Mouse (Mus musculus): ENCODE results near the gene Pp2d1. TPM values are rescaled to one million over a fixed set of nuclear protein-coding genes. Genes with fewer than 3 reads are reported as not detected.

Gene Pp2d1
- total and polyA plus RNA-seq, 2 experiments from 2014 or later, result 0.41 TPM; not detected in 1

DNA sequence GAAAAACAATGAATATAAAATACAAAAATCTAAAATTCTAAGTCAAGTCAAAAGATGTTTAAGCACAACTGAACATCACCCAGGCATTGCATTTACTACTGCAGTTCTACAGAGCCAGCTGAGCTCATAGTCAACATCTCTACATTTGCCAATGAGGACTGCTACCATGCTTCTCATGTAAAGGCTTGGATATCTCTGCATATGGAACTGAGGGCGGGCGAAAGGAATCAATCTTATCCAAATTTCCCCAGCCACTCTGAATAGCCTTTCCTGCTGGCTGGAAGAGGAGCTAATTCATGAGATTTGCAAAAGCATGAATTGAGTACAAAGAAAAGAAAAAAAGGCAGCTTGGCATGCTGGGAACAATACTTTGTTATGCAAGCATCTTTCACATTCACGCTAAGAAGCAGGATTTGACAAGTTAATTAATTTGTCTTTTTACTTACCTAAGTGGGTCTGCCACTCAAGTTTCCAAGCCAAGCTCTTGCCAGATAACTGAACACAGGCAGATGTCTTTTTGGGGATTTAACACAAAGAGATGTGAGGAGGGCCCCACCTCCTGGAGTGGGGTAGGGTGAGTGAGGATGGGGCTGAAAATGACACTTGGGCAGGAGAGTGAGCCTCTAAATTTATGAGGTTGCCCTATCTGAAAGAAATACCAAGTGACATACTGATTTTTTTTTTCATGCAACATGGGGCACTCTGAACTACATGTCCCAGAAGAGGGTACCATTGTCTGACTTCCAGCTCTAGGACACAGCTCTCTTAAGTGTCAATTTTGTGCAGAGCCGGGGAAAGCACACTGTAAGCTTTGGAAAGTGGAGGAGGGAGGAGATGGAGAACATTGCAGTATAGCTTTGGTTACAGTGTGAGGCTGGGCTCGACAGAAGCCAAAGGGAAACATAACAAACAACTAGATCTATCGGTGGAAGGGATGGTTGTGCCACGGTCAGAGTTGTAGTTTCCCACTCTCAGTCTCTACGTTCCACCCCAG lies 12.4 kb upstream of the Pp2d1 start:
- H3K27me3 ChIP-seq (ENCODE audit: insufficient read depth, low read length), result no peaks in the 10 kb centered on the region
- H3K4me3 ChIP-seq (ENCODE audit: low read depth, low read length), result no peak overlapping the region
- H3K36me3 ChIP-seq (ENCODE audit: insufficient read depth), result no peaks in the 10 kb centered on the region
- H3K4me1 ChIP-seq (ENCODE audit: insufficient read depth), result no peaks in the 10 kb centered on the region
- DNase-seq, result peak; percentile 35
- TF ChIP-seq CTCF (IDR thresholded peaks at IDR 0.05; ENCODE audit: low read depth), result no peak
- no peaks in the 10 kb centered on the region for H3K9me3 ChIP-seq (ENCODE audit: low read length)
- peak; percentile 95 for ATAC-seq
- no peak overlapping the region for H3K4me2 ChIP-seq (ENCODE audit: low read depth)
- peak overlapping the region; percentile 70 for H3K27ac ChIP-seq (ENCODE audit: low read depth, low read length)
- no peak overlapping the region for H3K9ac ChIP-seq
- WGBS, result 28% methylated on average over 8 of the region's 8 CpGs

DNA sequence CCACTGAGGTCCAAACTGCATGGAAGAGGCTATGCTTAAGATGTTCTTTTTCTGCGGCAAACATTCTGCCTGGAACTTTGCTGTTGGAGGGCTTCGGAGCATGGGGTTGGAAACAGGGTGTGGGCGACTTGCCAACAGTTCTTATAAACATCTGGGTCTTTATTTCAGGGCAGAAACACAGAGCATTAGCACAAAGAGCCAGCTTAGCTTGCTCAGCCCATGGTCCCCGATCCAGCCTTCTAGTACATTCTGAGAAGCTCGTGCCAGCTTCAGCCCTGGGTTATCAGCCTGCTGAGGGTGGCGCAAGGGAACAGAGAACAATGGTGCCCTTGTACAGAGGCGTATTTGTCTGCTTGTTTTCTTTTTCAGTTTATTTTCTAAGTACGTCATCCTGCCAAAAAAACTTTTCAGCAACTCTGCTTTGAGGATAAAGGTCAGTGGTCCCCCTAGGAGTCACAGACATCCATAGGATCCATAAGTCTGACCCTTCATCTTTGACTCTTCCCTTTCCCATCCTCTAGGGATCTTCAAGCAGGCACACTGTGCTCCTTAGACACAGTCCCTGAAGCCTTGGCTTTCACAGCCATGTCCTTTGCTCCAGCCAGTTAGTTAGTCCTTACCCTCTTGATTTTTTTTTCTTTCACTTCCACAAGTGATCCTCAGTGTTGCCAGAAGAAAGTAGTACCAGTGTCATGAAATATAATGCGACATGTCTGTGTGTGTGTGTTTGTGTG lies 4.5 kb upstream of the Pp2d1 start:
- Histone ChIP-seq H3K9me3 (ENCODE audit: low read length) (no peaks in the 10 kb centered on the region), H3K27me3 (ENCODE audit: insufficient read depth, low read length) (no peaks in the 10 kb centered on the region), H3K27ac (ENCODE audit: low read depth, low read length) (no peak overlapping the region; the same call in 1 of the 2 replicates), H3K4me2 (ENCODE audit: low read depth) (no peak overlapping the region), H3K36me3 (ENCODE audit: insufficient read depth) (no peaks in the 10 kb centered on the region), H3K4me3 (ENCODE audit: low read depth, low read length) (no peak overlapping the region), H3K9ac (no peak overlapping the region), H3K4me1 (ENCODE audit: insufficient read depth) (no peaks in the 10 kb centered on the region)
- no peak for TF ChIP-seq CTCF (IDR thresholded peaks at IDR 0.05; ENCODE audit: low read depth)
- ATAC-seq (peak; percentile 88), DNase-seq (peak; percentile 36)
- WGBS, result 41% methylated on average over 9 of the region's 9 CpGs

- Histone ChIP-seq H3K9ac (no peak overlapping the region), H3K9me3 (ENCODE audit: low read length) (no peaks in the 10 kb centered on the region), H3K36me3 (ENCODE audit: insufficient read depth) (no peaks in the 10 kb centered on the region), H3K4me2 (ENCODE audit: low read depth) (no peak overlapping the region), H3K27me3 (ENCODE audit: insufficient read depth, low read length) (no peaks in the 10 kb centered on the region), H3K4me1 (ENCODE audit: insufficient read depth) (no peaks in the 10 kb centered on the region), H3K27ac (ENCODE audit: low read depth, low read length) (no peak overlapping the region), H3K4me3 (ENCODE audit: low read depth, low read length) (no peak overlapping the region)
- WGBS, result 92% methylated on average over 4 of the region's 4 CpGs
- TF ChIP-seq CTCF (IDR thresholded peaks at IDR 0.05; ENCODE audit: low read depth), result no peak
- ATAC-seq, result no peak
- no peak for DNase-seq
Observed at GRCm38 (mm10) chr17:53542536-53542935, 3.3 kb upstream of the Pp2d1 start.

GRCm38 (mm10) chr17:53532425-53532824 lies 6.8 kb downstream of the Pp2d1 start:
- no peak overlapping the region for H3K27ac ChIP-seq (ENCODE audit: low read depth, low read length)
- no peaks in the 10 kb centered on the region for H3K36me3 ChIP-seq (ENCODE audit: insufficient read depth)
- H3K4me1 ChIP-seq (ENCODE audit: insufficient read depth), result no peaks in the 10 kb centered on the region
- no peaks in the 10 kb centered on the region for H3K9me3 ChIP-seq (ENCODE audit: low read length)
- 73% methylated on average over 2 of the region's 2 CpGs for WGBS
- DNase-seq, result no peak
- ATAC-seq, result no peak
- no peak overlapping the region for H3K4me2 ChIP-seq (ENCODE audit: low read depth)
- H3K27me3 ChIP-seq (ENCODE audit: insufficient read depth, low read length), result no peaks in the 10 kb centered on the region
- no peak for TF ChIP-seq CTCF (IDR thresholded peaks at IDR 0.05; ENCODE audit: low read depth)
- no peak overlapping the region for H3K4me3 ChIP-seq (ENCODE audit: low read depth, low read length)
- no peak overlapping the region for H3K9ac ChIP-seq

DNA sequence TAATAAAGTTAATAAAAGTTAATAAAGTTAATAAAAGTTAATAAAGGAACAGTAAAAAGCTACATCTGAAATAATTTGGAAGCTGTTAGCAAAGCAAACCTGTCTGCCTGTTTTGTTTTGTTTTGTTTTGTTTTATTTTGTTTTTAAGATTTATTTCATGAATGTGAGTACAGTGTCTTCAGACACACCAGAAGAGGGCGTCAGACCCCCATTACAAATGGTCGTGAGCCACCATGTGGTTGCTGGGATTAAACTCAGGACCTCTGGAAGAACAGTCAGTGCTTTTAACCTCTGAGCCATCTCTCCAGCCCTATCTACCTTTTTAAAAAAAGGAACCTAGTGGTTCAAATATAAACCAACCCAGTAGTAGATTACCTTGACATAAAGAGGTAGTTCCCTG lies 8.1 kb downstream of the Pp2d1 start:
- whole genome bisulfite sequencing, result 59% methylated on average over 2 of the region's 2 CpGs
- H3K4me3 ChIP-seq (ENCODE audit: low read depth, low read length), result no peak overlapping the region

GRCm38 (mm10) chr17:53528034-53528433 lies 11.2 kb downstream of the Pp2d1 start:
- DNase-seq (no peak), ATAC-seq (no peak)
- Histone ChIP-seq H3K9me3 (ENCODE audit: low read length) (no peaks in the 10 kb centered on the region), H3K27ac (ENCODE audit: low read depth, low read length) (no peak overlapping the region), H3K4me1 (ENCODE audit: insufficient read depth) (no peaks in the 10 kb centered on the region), H3K4me2 (ENCODE audit: low read depth) (no peak overlapping the region), H3K4me3 (ENCODE audit: low read depth, low read length) (no peak overlapping the region), H3K36me3 (ENCODE audit: insufficient read depth) (no peaks in the 10 kb centered on the region), H3K9ac (no peak overlapping the region), H3K27me3 (ENCODE audit: insufficient read depth, low read length) (no peaks in the 10 kb centered on the region)
- 92% methylated on average over 2 of the region's 2 CpGs for WGBS
- TF ChIP-seq CTCF (IDR thresholded peaks at IDR 0.05; ENCODE audit: low read depth), result no peak

More for the DNA sequence above, 8.1 kb downstream of the Pp2d1 start:
- Histone ChIP-seq H3K27me3 (ENCODE audit: insufficient read depth, low read length) (no peaks in the 10 kb centered on the region), H3K4me2 (ENCODE audit: low read depth) (no peak overlapping the region), H3K36me3 (ENCODE audit: insufficient read depth) (no peaks in the 10 kb centered on the region), H3K4me1 (ENCODE audit: insufficient read depth) (no peaks in the 10 kb centered on the region), H3K9me3 (ENCODE audit: low read length) (no peaks in the 10 kb centered on the region), H3K9ac (no peak overlapping the region), H3K27ac (ENCODE audit: low read depth, low read length) (no peak overlapping the region)
- TF ChIP-seq CTCF (IDR thresholded peaks at IDR 0.05; ENCODE audit: low read depth), result no peak; the same call in 1 of the 2 replicates
- ATAC-seq (no peak), DNase-seq (no peak)

DNA sequence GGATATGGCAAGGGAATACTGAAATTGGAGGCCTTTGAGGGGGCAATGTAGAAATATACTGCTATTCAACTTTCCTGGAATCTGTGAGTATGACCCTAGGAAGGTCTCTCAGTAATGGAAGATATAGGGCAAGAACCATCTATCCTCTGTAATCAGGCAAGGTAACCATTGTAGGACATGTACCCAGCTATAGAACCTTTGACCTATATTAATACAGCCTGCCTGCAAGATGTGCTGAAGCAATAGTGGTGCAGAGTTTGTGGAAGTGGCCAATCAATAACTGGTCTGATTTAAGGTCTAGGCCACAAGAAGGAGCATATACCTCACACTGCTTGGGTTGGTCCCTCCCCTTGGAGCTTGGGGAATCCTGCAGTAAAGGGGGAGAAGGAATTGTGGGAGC lies 18.7 kb downstream of the Pp2d1 start:
- no peak overlapping the region for H3K27ac ChIP-seq (ENCODE audit: low read depth, low read length)
- ATAC-seq, result no peak
- no peak for DNase-seq
- TF ChIP-seq CTCF (IDR thresholded peaks at IDR 0.05; ENCODE audit: low read depth), result no peak
- no peak overlapping the region for H3K4me3 ChIP-seq (ENCODE audit: low read depth, low read length)
- H3K36me3 ChIP-seq (ENCODE audit: insufficient read depth), result no peaks in the 10 kb centered on the region
- H3K9ac ChIP-seq, result no peak overlapping the region
- H3K4me2 ChIP-seq (ENCODE audit: low read depth), result no peak overlapping the region
- no peaks in the 10 kb centered on the region for H3K9me3 ChIP-seq (ENCODE audit: low read length)
- H3K4me1 ChIP-seq (ENCODE audit: insufficient read depth), result no peaks in the 10 kb centered on the region
- no peaks in the 10 kb centered on the region for H3K27me3 ChIP-seq (ENCODE audit: insufficient read depth, low read length)
